Mouse (Mus musculus): ENCODE measurements around the gene Gm27029. TPM values are rescaled to one million over a fixed set of nuclear protein-coding genes. Genes with fewer than 3 reads are reported as not detected.

Gene Gm27029
- polyA plus RNA-seq, 1 experiment, result 7.1 TPM

GRCm38 (mm10) chr11:101357505-101358182 lies 67.0 kb downstream of the Gm27029 start:
- H3K4me1 ChIP-seq (ENCODE audit: control insufficient read depth, insufficient read depth, insufficient read length, low read length), result peaks cover 13% of the 10 kb centered on the region; the same call in 1 of the 2 replicates
- no peak overlapping the region for H3K4me3 ChIP-seq (ENCODE audit: insufficient read depth, low read depth, low read length)
- no peak overlapping the region for H3K27ac ChIP-seq (replicated peaks; ENCODE audit: low read depth, low read length)

Other genes starting within 250 kb of the Gm27029 start
- 1.2 TPM in 1 of 2 replicates, not detected in the other for gene Ccr10, start 249.4 kb downstream of the Gm27029 start, polyA plus RNA-seq (2012; ENCODE audit: insufficient read depth, insufficient read length, missing spikeins)
- gene Ezh1, start 198.3 kb downstream of the Gm27029 start, polyA plus RNA-seq (2012; ENCODE audit: insufficient read depth, insufficient read length, missing spikeins), result 13.3 and 20.7 TPM in 2 replicates
- 20.0 and 27.6 TPM in 2 replicates for gene Ramp2, start 178.8 kb downstream of the Gm27029 start, polyA plus RNA-seq (2012; ENCODE audit: insufficient read depth, insufficient read length, missing spikeins)
- 109 and 141 TPM in 2 replicates for gene Vps25, start 171.1 kb downstream of the Gm27029 start, polyA plus RNA-seq (2012; ENCODE audit: insufficient read depth, insufficient read length, missing spikeins)
- gene Wnk4, start 164.2 kb downstream of the Gm27029 start, polyA plus RNA-seq (2012; ENCODE audit: insufficient read depth, insufficient read length, missing spikeins), result not detected in 2 replicates
- 0.75 and 0.79 TPM in 2 replicates for gene Cntd1, start 145.8 kb downstream of the Gm27029 start, polyA plus RNA-seq (2012; ENCODE audit: insufficient read depth, insufficient read length, missing spikeins)
- gene Coa3, start 145.7 kb downstream of the Gm27029 start, polyA plus RNA-seq (2012; ENCODE audit: insufficient read depth, insufficient read length, missing spikeins), result 134 and 144 TPM in 2 replicates
- 38.3 and 48.7 TPM in 2 replicates for gene Becn1, start 122.5 kb downstream of the Gm27029 start, polyA plus RNA-seq (2012; ENCODE audit: insufficient read depth, insufficient read length, missing spikeins)
- 58.0 and 79.6 TPM in 2 replicates for gene Psme3, start 108.6 kb downstream of the Gm27029 start, polyA plus RNA-seq (2012; ENCODE audit: insufficient read depth, insufficient read length, missing spikeins)
- 0.55 TPM in 1 of 2 replicates, not detected in the other for gene Aoc2, start 99.7 kb downstream of the Gm27029 start, polyA plus RNA-seq (2012; ENCODE audit: insufficient read depth, insufficient read length, missing spikeins)
- gene Aoc3, start 94.2 kb downstream of the Gm27029 start, polyA plus RNA-seq (2012; ENCODE audit: insufficient read depth, insufficient read length, missing spikeins), result 156 and 209 TPM in 2 replicates
- gene G6pc, start 57.2 kb downstream of the Gm27029 start, polyA plus RNA-seq (2012; ENCODE audit: insufficient read depth, insufficient read length, missing spikeins), result not detected in 2 replicates
- gene Aarsd1, start 7.2 kb downstream of the Gm27029 start, polyA plus RNA-seq (2012; ENCODE audit: insufficient read depth, insufficient read length, missing spikeins), result 20.2 and 30.5 TPM in 2 replicates
- gene Rundc1, start 289 bp upstream of the Gm27029 start, polyA plus RNA-seq (2012; ENCODE audit: insufficient read depth, insufficient read length, missing spikeins), result 5.6 and 5.8 TPM in 2 replicates
- gene Ptges3l, start 537 bp upstream of the Gm27029 start, polyA plus RNA-seq (2012; ENCODE audit: insufficient read depth, insufficient read length, missing spikeins), result 3.8 and 4.2 TPM in 2 replicates
- gene Rpl27, start 17.5 kb upstream of the Gm27029 start, polyA plus RNA-seq (2012; ENCODE audit: insufficient read depth, insufficient read length, missing spikeins), result 376 and 386 TPM in 2 replicates
- gene Ifi35, start 23.6 kb upstream of the Gm27029 start, polyA plus RNA-seq (2012; ENCODE audit: insufficient read depth, insufficient read length, missing spikeins), result 14.8 and 19.7 TPM in 2 replicates
- gene Rnd2, start 40.2 kb upstream of the Gm27029 start, polyA plus RNA-seq (2012; ENCODE audit: insufficient read depth, insufficient read length, missing spikeins), result 3.7 and 3.8 TPM in 2 replicates
- gene Vat1, start 41.4 kb upstream of the Gm27029 start, polyA plus RNA-seq (2012; ENCODE audit: insufficient read depth, insufficient read length, missing spikeins), result 16.0 and 22.4 TPM in 2 replicates
- gene Brca1, start 127.2 kb upstream of the Gm27029 start, polyA plus RNA-seq (2012; ENCODE audit: insufficient read depth, insufficient read length, missing spikeins), result 0.48 TPM in 1 of 2 replicates, not detected in the other
- 125 and 139 TPM in 2 replicates for gene Nbr1, start 127.4 kb upstream of the Gm27029 start, polyA plus RNA-seq (2012; ENCODE audit: insufficient read depth, insufficient read length, missing spikeins)
- gene Tmem106a, start 157.4 kb upstream of the Gm27029 start, polyA plus RNA-seq (2012; ENCODE audit: insufficient read depth, insufficient read length, missing spikeins), result 31.8 and 39.5 TPM in 2 replicates
- gene Gm11634, start 174.5 kb upstream of the Gm27029 start, polyA plus RNA-seq (2012; ENCODE audit: insufficient read depth, insufficient read length, missing spikeins), result not detected in 2 replicates
- gene Rdm1, start 202.4 kb upstream of the Gm27029 start, polyA plus RNA-seq (2012; ENCODE audit: insufficient read depth, insufficient read length, missing spikeins), result 27.0 and 33.3 TPM in 2 replicates
- gene Arl4d, start 240.7 kb upstream of the Gm27029 start, polyA plus RNA-seq (2012; ENCODE audit: insufficient read depth, insufficient read length, missing spikeins), result 3.5 and 3.8 TPM in 2 replicates

Measured in brown adipose tissue, adult 24 weeks (tissue).